ENCODE assay signal across 9 mouse cellular contexts in the genomic region with DNA sequence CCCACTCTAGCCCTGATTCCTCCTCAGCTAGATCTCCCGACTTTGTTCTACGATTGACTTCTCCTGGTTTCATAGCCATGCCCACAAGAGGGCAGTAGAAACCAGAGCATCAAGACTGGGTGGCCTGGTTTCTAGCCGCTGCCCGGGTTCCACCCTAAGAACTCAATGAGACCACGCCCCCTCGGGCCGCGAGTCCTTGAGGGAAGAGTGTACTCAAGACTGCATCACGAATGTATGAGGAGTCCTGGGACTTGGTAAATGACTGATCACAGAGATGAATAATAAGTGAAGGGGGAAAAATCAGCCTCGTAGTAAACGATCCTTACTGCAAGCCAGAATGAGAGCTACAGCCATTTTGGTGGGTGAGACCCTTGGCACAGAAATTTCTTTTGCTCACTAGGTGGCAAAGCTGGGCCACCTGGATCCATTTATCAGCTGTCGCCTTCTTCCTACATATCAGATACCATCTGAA. TPM values are rescaled to one million over a fixed set of nuclear protein-coding genes. Genes with fewer than 3 reads are reported as not detected.
DNase-seq lines count a peak whose midpoint lies in the region; ATAC-seq and TF ChIP-seq lines count a peak whose summit lies in the region.
"Had no signal": no experiment of that assay in that cellular context is flagged by ENCODE, and none has a peak within 500 bp of the region (broad histone marks: within the 10 kb centered on the region; RNA-seq: fewer than 3 reads in every experiment).

No protein-coding gene starts in this region.

- 2% methylated on average over 12 of the region's 12 CpGs for WGBS in heart, embryonic 12.5 days
- WGBS in kidney, embryonic 16.5 days: under 1% methylated on average over 12 of the region's 12 CpGs
- 4% methylated on average over 12 of the region's 12 CpGs for WGBS in liver, embryonic 12.5 days (ENCODE audit: insufficient replicate concordance)
- WGBS in stomach, embryonic 14.5 days: 2% methylated on average over 12 of the region's 12 CpGs

- TF ChIP-seq CTCF in brain, embryonic 14.5 days (IDR thresholded peaks at IDR 0.05; ENCODE audit: borderline replicate concordance, extremely low read depth, insufficient read depth, insufficient read length): peak; percentile 88

- no peak overlapping the region for H3K27ac ChIP-seq in heart, embryonic 12.5 days (ENCODE audit: poor library complexity, severe bottlenecking)
- no peak overlapping the region for H3K27ac ChIP-seq in kidney, embryonic 16.5 days (ENCODE audit: low read length)
- H3K27ac ChIP-seq in liver, embryonic 12.5 days: no peak overlapping the region
- no peak overlapping the region for H3K27ac ChIP-seq in stomach, embryonic 14.5 days (ENCODE audit: low read length)
- H3K27ac ChIP-seq: macrophage had no signal

- no peaks in the 10 kb centered on the region for H3K36me3 ChIP-seq in heart, embryonic 12.5 days
- no peaks in the 10 kb centered on the region for H3K36me3 ChIP-seq in kidney, embryonic 16.5 days (ENCODE audit: insufficient read depth, low read length)
- H3K36me3 ChIP-seq in liver, embryonic 12.5 days: no peaks in the 10 kb centered on the region
- no peaks in the 10 kb centered on the region for H3K36me3 ChIP-seq in stomach, embryonic 14.5 days (ENCODE audit: control insufficient read depth, insufficient read depth, low read length)

- H3K4me3 ChIP-seq in heart, embryonic 12.5 days: peak overlapping the region; percentile 42
- peak overlapping the region; percentile 44 for H3K4me3 ChIP-seq in kidney, embryonic 16.5 days (ENCODE audit: low read length)
- H3K4me3 ChIP-seq in liver, embryonic 12.5 days: peak overlapping the region; percentile 26; the same call in 1 of the 2 replicates
- no peak overlapping the region for H3K4me3 ChIP-seq in stomach, embryonic 14.5 days (ENCODE audit: low read depth, low read length)

- ATAC-seq in CD4-positive, CD25-positive, alpha-beta regulatory T cell, adult 4 months: peak; percentile 87
- peak; percentile 89 for ATAC-seq in erythroblast, adult 5-6 weeks (replicated peaks; ENCODE audit: low FRiP score, poor library complexity, severe bottlenecking)
- peak; percentile 82 for ATAC-seq in heart, embryonic 12.5 days (ENCODE audit: insufficient number of reproducible peaks, low FRiP score)
- ATAC-seq in kidney, embryonic 16.5 days (ENCODE audit: low FRiP score, low TSS enrichment): peak; percentile 91
- ATAC-seq in liver, embryonic 12.5 days: peak; percentile 72
- ATAC-seq in stomach, embryonic 14.5 days (ENCODE audit: insufficient number of reproducible peaks, insufficient read depth, low FRiP score, low read depth): peak; percentile 79

- peak overlapping the region; percentile 63 for H3K4me2 ChIP-seq in heart, embryonic 12.5 days
- H3K4me2 ChIP-seq in kidney, embryonic 16.5 days (replicated peaks; ENCODE audit: low read depth, low read length): peak overlapping the region; percentile 54
- H3K4me2 ChIP-seq in liver, embryonic 12.5 days: peak overlapping the region; percentile 53
- H3K4me2 ChIP-seq in stomach, embryonic 14.5 days (replicated peaks; ENCODE audit: low read depth, low read length): peak overlapping the region; percentile 4; the same call in 1 of the 2 replicates

- TF ChIP-seq POLR2A in brain, embryonic 14.5 days (IDR thresholded peaks at IDR 0.05; ENCODE audit: borderline replicate concordance, extremely low read depth, insufficient read depth, insufficient read length, poor library complexity, severe bottlenecking): no peak

- H3K27me3 ChIP-seq in heart, embryonic 12.5 days (replicated peaks): peaks cover 7% of the 10 kb centered on the region
- H3K27me3 ChIP-seq in kidney, embryonic 16.5 days (ENCODE audit: insufficient read depth, low read length): no peaks in the 10 kb centered on the region
- peaks cover 18% of the 10 kb centered on the region for H3K27me3 ChIP-seq in liver, embryonic 12.5 days (replicated peaks)
- H3K27me3 ChIP-seq in stomach, embryonic 14.5 days (ENCODE audit: control insufficient read depth, insufficient read depth, low read length): no peaks in the 10 kb centered on the region

- peak; percentile 97 for DNase-seq in brain, embryonic 14.5 days (ENCODE audit: low read depth)
- peak; percentile 32 to 61 for DNase-seq in natural killer cell, adult 2 months (ENCODE audit: low spot score in 2 of 2)

- H3K9me3 ChIP-seq in heart, embryonic 12.5 days (replicated peaks): peaks cover 4% of the 10 kb centered on the region
- H3K9me3 ChIP-seq in kidney, embryonic 16.5 days (ENCODE audit: low read length): no peaks in the 10 kb centered on the region
- H3K9me3 ChIP-seq in liver, embryonic 12.5 days (replicated peaks): no peaks in the 10 kb centered on the region
- no peaks in the 10 kb centered on the region for H3K9me3 ChIP-seq in stomach, embryonic 14.5 days (ENCODE audit: control insufficient read depth, low read depth, low read length)

- H3K9ac ChIP-seq in heart, embryonic 12.5 days: no peak overlapping the region
- no peak overlapping the region for H3K9ac ChIP-seq in kidney, embryonic 16.5 days (replicated peaks; ENCODE audit: low read length)
- no peak overlapping the region for H3K9ac ChIP-seq in liver, embryonic 12.5 days
- H3K9ac ChIP-seq in stomach, embryonic 14.5 days (replicated peaks; ENCODE audit: low read depth, low read length): no peak overlapping the region

- H3K4me1 ChIP-seq in heart, embryonic 12.5 days (replicated peaks): no peaks in the 10 kb centered on the region
- no peaks in the 10 kb centered on the region for H3K4me1 ChIP-seq in kidney, embryonic 16.5 days (ENCODE audit: insufficient read depth, low read length)
- peaks cover 8% of the 10 kb centered on the region; the same call in 1 of the 2 replicates for H3K4me1 ChIP-seq in liver, embryonic 12.5 days
- H3K4me1 ChIP-seq in stomach, embryonic 14.5 days (ENCODE audit: control insufficient read depth, insufficient read depth, low read length): no peaks in the 10 kb centered on the region

RNA-seq across cellular contexts. Expression of a gene that starts 12.8 kb away (rescaled TPM):
- under 1 TPM in 1 of 2 experiments, not detected in 1; 0.94 TPM for polyA plus RNA-seq in CD4-positive, CD25-positive, alpha-beta regulatory T cell, adult 4 months (2017; shearing (Covaris generic))
- polyA plus RNA-seq in brain, embryonic 14.5 days (2012; rRNA removed): 0.16 and 0.57 TPM in 2 replicates
- total RNA-seq in erythroblast, adult 5-6 weeks (2015; ENCODE audit: low replicate concordance): not detected in 2 replicates
- not detected in 2 replicates for total RNA-seq in erythroblast, adult 5-6 weeks (2017; ENCODE audit: low replicate concordance)
- 0.57 TPM in 1 of 2 replicates, not detected in the other for polyA plus RNA-seq in heart, embryonic 12.5 days (2016; fragmentation: Nextera tagmentation; extraction: Ambion mirVana)
- polyA plus RNA-seq in kidney, embryonic 16.5 days (2015; fragmentation: Nextera tagmentation; extraction: Ambion mirVana): 0.44 and 0.66 TPM in 2 replicates
- 0.13 and 0.31 TPM in 2 replicates for polyA plus RNA-seq in liver, embryonic 12.5 days (2016; fragmentation: Nextera tagmentation; extraction: Ambion mirVana)
- 0.66 and 0.90 TPM in 2 replicates for polyA plus RNA-seq in stomach, embryonic 14.5 days (2014; fragmentation: Nextera tagmentation; extraction: Ambion mirVana)
- polyA plus RNA-seq: macrophage had no signal

RNA-seq across cellular contexts. Expression of a gene that starts 13.4 kb away (rescaled TPM):
- polyA plus RNA-seq in CD4-positive, CD25-positive, alpha-beta regulatory T cell, adult 4 months (2017; shearing (Covaris generic)): 10 to 100 TPM; 47.2 to 47.6 TPM
- polyA plus RNA-seq in brain, embryonic 14.5 days (2012; rRNA removed): 48.8 and 51.9 TPM in 2 replicates
- total RNA-seq in erythroblast, adult 5-6 weeks (2015; ENCODE audit: low replicate concordance): 11.5 and 20.8 TPM in 2 replicates
- 10.5 and 13.0 TPM in 2 replicates for total RNA-seq in erythroblast, adult 5-6 weeks (2017; ENCODE audit: low replicate concordance)
- 57.4 and 62.0 TPM in 2 replicates for polyA plus RNA-seq in heart, embryonic 12.5 days (2016; fragmentation: Nextera tagmentation; extraction: Ambion mirVana)
- 72.3 and 79.1 TPM in 2 replicates for polyA plus RNA-seq in kidney, embryonic 16.5 days (2015; fragmentation: Nextera tagmentation; extraction: Ambion mirVana)
- 56.4 and 61.8 TPM in 2 replicates for polyA plus RNA-seq in liver, embryonic 12.5 days (2016; fragmentation: Nextera tagmentation; extraction: Ambion mirVana)
- polyA plus RNA-seq in stomach, embryonic 14.5 days (2014; fragmentation: Nextera tagmentation; extraction: Ambion mirVana): 66.6 and 67.5 TPM in 2 replicates

RNA-seq across cellular contexts. Expression of a gene that starts 21.5 kb away (rescaled TPM):
- 1 to 10 TPM in 1 of 2 experiments, under 1 TPM in 1; 0.55 to 1.8 TPM for polyA plus RNA-seq in CD4-positive, CD25-positive, alpha-beta regulatory T cell, adult 4 months (2017; shearing (Covaris generic))
- polyA plus RNA-seq in brain, embryonic 14.5 days (2012; rRNA removed): 696 and 882 TPM in 2 replicates
- not detected in 2 replicates for total RNA-seq in erythroblast, adult 5-6 weeks (2015; ENCODE audit: low replicate concordance)
- total RNA-seq in erythroblast, adult 5-6 weeks (2017; ENCODE audit: low replicate concordance): not detected in 2 replicates
- polyA plus RNA-seq in heart, embryonic 12.5 days (2016; fragmentation: Nextera tagmentation; extraction: Ambion mirVana): 1.1 and 1.7 TPM in 2 replicates
- 1.4 and 2.5 TPM in 2 replicates for polyA plus RNA-seq in kidney, embryonic 16.5 days (2015; fragmentation: Nextera tagmentation; extraction: Ambion mirVana)
- 0.22 and 0.44 TPM in 2 replicates for polyA plus RNA-seq in liver, embryonic 12.5 days (2016; fragmentation: Nextera tagmentation; extraction: Ambion mirVana)
- 32.2 and 44.0 TPM in 2 replicates for polyA plus RNA-seq in stomach, embryonic 14.5 days (2014; fragmentation: Nextera tagmentation; extraction: Ambion mirVana)
- polyA plus RNA-seq: macrophage had no signal

RNA-seq across cellular contexts. Expression of a gene that starts 23.6 kb away (rescaled TPM):
- 1 to 10 TPM in 1 of 2 experiments, not detected in 1; 1.4 TPM for polyA plus RNA-seq in CD4-positive, CD25-positive, alpha-beta regulatory T cell, adult 4 months (2017; shearing (Covaris generic))
- polyA plus RNA-seq in brain, embryonic 14.5 days (2012; rRNA removed): 5.7 and 5.8 TPM in 2 replicates
- not detected in 2 replicates for total RNA-seq in erythroblast, adult 5-6 weeks (2015; ENCODE audit: low replicate concordance)
- total RNA-seq in erythroblast, adult 5-6 weeks (2017; ENCODE audit: low replicate concordance): not detected in 2 replicates
- polyA plus RNA-seq in heart, embryonic 12.5 days (2016; fragmentation: Nextera tagmentation; extraction: Ambion mirVana): 5.3 and 5.7 TPM in 2 replicates
- polyA plus RNA-seq in kidney, embryonic 16.5 days (2015; fragmentation: Nextera tagmentation; extraction: Ambion mirVana): 0.99 and 1.7 TPM in 2 replicates
- polyA plus RNA-seq in liver, embryonic 12.5 days (2016; fragmentation: Nextera tagmentation; extraction: Ambion mirVana): not detected in 2 replicates
- 6.0 and 6.6 TPM in 2 replicates for polyA plus RNA-seq in stomach, embryonic 14.5 days (2014; fragmentation: Nextera tagmentation; extraction: Ambion mirVana)

RNA-seq across cellular contexts. Expression of a gene that starts 43.5 kb away (rescaled TPM):
- polyA plus RNA-seq in CD4-positive, CD25-positive, alpha-beta regulatory T cell, adult 4 months (2017; shearing (Covaris generic)): 10 to 100 TPM; 11.4 to 11.6 TPM
- 15.2 and 24.2 TPM in 2 replicates for polyA plus RNA-seq in brain, embryonic 14.5 days (2012; rRNA removed)
- total RNA-seq in erythroblast, adult 5-6 weeks (2015; ENCODE audit: low replicate concordance): 1.9 and 6.5 TPM in 2 replicates
- total RNA-seq in erythroblast, adult 5-6 weeks (2017; ENCODE audit: low replicate concordance): 1.7 TPM in 1 of 2 replicates, not detected in the other
- polyA plus RNA-seq in heart, embryonic 12.5 days (2016; fragmentation: Nextera tagmentation; extraction: Ambion mirVana): 8.5 and 9.7 TPM in 2 replicates
- polyA plus RNA-seq in kidney, embryonic 16.5 days (2015; fragmentation: Nextera tagmentation; extraction: Ambion mirVana): 12.1 and 13.8 TPM in 2 replicates
- polyA plus RNA-seq in liver, embryonic 12.5 days (2016; fragmentation: Nextera tagmentation; extraction: Ambion mirVana): 10.7 and 11.1 TPM in 2 replicates
- polyA plus RNA-seq in stomach, embryonic 14.5 days (2014; fragmentation: Nextera tagmentation; extraction: Ambion mirVana): 10.6 and 12.6 TPM in 2 replicates

Comparison
In these comparisons a context has a peak if more than half of its experiments do, and no peak if none do; other contexts are left out.
1. H3K4me2 ChIP-seq: peak in every context shown above with its lines; median percentile 63 in heart, embryonic 12.5 days; 54 in kidney, embryonic 16.5 days; 53 in liver, embryonic 12.5 days; 4 in stomach, embryonic 14.5 days.